Mouse (Mus musculus): ENCODE data around the gene 9030025P20Rik. TPM values are rescaled to one million over a fixed set of nuclear protein-coding genes. Genes with fewer than 3 reads are reported as not detected.
"Not testable (repeated sequence)": the region's sequence is repeated elsewhere in the genome, so short reads cannot be mapped to it uniquely, and the experiment has no call there.

The 9030025P20Rik gene
- polyA plus RNA-seq, 1 experiment: 5.7 TPM

DNA sequence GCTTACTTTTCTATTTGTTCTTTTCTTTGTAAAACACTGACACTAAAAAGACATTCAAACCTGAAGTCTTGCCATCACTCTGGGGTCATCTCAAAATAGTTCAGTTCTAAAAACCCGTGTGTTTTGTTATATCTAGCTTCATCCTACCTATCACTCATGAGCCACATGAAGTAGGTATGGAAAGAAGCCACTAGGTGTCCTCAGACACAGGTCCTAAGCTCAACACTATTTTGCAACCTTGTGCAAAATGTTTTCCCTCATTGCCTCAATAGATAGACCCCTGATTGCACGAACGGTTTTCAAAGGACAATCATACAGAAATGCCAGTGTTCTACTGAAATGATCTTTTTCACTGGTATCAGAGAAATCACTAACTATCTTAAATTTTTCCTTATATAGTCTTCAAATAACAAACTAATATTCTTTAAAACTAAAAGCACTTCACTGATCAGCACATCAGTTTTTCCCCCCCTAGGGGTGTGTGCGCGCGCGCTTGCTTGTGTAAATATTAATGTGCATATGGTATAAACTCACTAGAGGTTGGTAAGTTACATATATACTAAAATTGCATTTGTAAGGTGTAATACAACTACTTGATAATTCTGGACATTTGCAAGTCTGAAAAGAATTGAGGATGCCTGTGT, 428 bp upstream of the 9030025P20Rik start:
- DNase-seq (ENCODE audit: low read depth, low spot score): not testable (repeated sequence)
- WGBS: under 1% methylated on average over 4 of the region's 7 CpGs

DNA sequence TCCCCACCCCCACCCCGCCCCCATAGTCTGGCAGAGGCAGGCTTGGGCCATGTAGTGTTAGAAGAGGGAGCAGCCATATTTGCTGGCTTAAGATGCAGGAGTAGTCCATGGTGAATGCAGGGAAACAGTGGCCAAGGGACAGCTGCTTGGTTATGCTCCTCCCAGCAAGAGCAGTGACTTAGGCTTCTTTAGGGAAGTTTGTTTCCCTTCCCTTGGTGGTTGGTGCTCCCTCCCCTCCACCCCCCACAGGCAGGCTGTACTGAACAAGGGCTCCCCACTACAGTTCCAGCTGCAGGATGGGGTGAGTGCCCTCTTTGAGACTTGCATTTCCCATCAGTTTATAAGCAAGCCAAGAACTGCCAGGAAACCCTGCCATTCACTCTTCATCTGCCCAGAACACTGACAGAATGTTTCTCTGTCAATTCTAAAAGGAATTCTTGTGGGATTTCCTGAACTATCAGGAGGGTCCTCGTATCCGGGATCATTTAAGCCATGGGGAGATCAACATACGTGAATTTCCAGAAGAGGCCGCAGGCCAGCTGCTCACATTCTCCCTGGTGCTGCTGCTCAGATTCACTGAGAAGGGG, 11.9 kb downstream of the 9030025P20Rik start:
- WGBS: 79% methylated on average over 4 of the region's 5 CpGs
- not testable (repeated sequence) for DNase-seq (ENCODE audit: low read depth, low spot score)

DNA sequence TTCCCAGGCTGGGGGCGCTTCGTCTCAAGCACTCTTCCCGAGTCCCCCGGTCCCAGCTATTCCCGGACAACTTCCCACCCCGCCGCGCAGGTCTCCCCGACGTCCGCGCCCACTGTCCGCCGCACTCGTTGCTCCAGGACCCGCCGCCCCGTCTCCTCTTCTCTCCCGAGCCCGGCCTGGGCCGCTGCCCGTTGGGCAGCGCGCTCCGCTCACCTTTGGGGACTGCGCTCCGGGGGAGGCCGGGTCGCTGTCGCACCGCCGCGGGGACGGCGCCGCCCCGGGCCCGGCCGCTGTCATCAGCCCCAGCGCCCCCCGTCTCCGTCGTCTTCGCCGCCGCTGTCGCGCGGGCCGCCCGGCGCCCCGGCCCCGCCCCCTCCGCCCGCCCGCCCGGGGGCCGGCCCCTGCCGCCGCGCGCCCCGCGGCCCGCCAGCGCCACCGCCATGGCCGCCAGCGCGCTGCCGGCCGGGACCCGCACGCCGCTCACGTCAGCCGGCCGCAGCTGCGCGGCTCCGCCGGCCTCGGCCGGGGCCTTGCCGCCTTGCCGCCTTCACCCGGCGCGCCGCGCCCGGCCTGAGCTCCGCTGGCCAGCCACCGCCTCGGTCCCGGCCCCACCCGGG, 14.4 kb downstream of the 9030025P20Rik start:
- not testable (repeated sequence) for DNase-seq (ENCODE audit: low read depth, low spot score)
- WGBS: no CpG with 5 or more reads among the region's 98 CpGs

DNA sequence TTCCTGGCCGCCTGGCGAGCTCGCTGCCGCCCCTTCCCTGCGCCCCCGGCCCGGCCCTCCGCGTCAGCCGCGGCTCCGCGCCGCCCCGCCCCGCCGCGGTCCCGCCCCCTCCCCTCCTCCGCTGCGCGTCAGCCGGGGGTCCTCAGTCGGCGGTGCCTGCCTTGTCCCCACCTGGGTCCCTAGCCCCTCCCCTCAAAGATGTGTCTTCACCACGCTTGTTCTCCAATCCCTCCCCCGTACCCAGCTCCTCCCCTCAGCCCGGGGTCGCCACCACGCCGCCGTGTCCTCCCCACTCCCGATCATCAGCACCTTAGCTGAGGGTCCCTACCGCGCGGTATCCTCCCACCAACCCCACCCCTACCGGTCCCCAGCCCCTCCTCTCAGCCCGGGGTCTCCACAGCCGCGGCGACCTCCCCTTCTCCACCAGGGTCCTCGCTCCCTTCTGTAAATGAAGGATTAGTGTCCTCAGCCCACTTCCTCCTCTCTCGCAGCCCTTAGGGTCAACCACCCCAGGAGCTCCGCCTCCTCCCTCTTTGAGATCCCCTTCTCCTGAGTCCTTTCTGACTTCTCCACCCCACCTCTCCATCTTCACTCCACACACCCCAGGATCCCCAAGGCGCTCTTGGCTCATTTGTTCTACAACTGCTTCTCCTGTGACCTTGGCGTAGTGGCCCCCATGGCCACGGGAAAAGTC, 15.0 kb downstream of the 9030025P20Rik start:
- DNase-seq (ENCODE audit: low read depth, low spot score): not testable (repeated sequence)
- no CpG with 5 or more reads among the region's 47 CpGs for WGBS

DNA sequence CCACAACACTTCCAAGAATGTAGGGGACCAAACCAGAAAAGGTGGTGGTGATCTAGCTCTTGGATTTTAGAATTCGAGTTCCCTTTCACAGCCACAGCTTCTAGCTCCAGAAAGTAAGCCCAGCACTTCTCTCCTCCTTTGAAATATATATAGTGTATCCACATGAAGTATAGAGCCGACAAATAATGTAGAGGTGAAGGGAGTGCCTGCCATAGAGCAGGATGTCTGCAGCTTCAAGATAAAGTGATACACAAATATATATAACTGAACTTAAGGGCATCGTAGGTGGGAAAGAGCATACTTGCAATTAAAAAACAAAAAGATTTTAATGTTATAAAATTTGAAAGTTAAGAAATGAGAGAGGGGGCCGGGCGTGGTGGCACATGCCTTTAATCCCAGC, 15.9 kb downstream of the 9030025P20Rik start:
- not testable (repeated sequence) for DNase-seq (ENCODE audit: low read depth, low spot score)
- no CpG with 5 or more reads among the region's 5 CpGs for WGBS

DNA sequence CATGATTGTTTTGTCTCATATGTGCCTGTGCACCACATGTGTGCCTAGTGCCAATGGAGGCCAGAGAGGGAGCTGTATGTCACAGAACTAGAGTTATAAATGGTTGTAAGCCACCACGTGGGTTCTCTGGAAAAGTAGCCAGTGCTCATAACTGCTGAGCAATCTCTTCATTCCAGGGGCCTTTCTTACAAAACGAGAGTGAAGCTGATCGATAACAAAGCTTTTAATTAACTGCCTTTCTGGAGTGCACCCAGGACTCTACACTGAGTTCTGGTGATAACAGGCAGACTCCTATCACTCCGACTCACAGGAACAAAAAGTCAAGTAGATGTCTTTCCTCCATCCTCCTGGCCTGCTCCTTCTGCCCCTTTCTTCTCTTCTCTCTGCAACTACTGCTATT, 21.8 kb downstream of the 9030025P20Rik start:
- no CpG with 5 or more reads among the region's 4 CpGs for WGBS
- not testable (repeated sequence) for DNase-seq (ENCODE audit: low read depth, low spot score)

DNA sequence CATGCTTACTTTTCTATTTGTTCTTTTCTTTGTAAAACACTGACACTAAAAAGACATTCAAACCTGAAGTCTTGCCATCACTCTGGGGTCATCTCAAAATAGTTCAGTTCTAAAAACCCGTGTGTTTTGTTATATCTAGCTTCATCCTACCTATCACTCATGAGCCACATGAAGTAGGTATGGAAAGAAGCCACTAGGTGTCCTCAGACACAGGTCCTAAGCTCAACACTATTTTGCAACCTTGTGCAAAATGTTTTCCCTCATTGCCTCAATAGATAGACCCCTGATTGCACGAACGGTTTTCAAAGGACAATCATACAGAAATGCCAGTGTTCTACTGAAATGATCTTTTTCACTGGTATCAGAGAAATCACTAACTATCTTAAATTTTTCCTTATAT, 30.8 kb downstream of the 9030025P20Rik start:
- no CpG with 5 or more reads among the region's 3 CpGs for WGBS
- DNase-seq (ENCODE audit: low read depth, low spot score): not testable (repeated sequence)

DNA sequence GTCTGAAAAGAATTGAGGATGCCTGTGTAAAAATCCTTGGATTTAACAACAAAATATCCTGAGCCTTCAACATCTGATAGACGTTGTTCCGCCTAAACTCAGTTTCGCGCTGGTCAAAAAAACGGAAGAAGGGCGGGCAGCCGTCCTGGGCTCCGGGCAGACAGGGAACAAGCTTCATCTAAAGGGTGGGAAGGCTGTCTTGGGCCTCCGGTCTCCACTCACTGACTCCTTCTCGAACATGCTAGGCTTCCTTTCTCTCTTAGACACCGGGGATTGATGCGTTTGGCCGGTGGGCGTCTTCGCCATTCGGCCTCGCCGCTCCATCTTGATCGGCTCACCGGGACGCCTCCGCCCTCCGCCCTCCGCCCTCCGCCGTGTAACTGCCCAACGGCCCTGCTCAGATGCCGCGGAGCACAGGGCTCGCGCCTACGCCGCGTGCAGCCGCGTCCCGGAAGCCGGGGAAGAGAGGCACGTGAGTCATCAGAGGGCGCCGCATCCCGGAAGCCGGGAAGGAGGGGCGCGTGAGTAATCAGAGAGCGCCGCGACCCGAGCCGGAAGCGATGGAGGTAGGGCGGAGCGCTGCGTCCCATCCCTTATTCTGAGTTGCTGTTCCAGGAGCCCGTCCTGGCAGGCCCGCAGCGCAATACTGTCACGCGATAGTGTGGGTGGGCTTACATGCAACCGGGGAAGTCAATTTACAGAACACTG, 31.6 kb downstream of the 9030025P20Rik start, which contains the start of gene Gm3435:
Gene Gm3435 (plus strand): TSS at position 471 of the 708 bp plus-strand sequence.
- no CpG with 5 or more reads among the region's 60 CpGs for WGBS
- not testable (repeated sequence) for DNase-seq (ENCODE audit: low read depth, low spot score)

DNA sequence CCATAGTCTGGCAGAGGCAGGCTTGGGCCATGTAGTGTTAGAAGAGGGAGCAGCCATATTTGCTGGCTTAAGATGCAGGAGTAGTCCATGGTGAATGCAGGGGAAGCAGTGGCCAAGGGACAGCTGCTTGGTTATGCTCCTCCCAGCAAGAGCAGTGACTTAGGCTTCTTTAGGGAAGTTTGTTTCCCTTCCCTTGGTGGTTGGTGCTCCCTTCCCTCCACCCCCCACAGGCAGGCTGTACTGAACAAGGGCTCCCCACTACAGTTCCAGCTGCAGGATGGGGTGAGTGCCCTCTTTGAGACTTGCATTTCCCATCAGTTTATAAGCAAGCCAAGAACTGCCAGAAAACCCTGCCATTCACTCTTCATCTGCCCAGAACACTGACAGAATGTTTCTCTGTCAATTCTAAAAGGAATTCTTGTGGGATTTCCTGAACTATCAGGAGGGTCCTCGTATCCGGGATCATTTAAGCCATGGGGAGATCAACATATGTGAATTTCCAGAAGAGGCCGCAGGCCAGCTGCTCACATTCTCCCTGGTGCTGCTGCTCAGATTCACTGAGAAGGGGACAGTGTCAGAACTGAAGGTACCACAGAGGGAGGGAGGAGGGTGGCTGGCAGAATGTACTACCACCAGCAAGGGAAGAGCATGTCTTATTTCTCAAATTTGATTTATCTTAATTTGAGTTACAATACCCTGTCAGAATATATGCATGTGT, 43.4 kb downstream of the 9030025P20Rik start:
- 82% methylated on average over 3 of the region's 3 CpGs for WGBS
- not testable (repeated sequence) for DNase-seq (ENCODE audit: low read depth, low spot score)

DNA sequence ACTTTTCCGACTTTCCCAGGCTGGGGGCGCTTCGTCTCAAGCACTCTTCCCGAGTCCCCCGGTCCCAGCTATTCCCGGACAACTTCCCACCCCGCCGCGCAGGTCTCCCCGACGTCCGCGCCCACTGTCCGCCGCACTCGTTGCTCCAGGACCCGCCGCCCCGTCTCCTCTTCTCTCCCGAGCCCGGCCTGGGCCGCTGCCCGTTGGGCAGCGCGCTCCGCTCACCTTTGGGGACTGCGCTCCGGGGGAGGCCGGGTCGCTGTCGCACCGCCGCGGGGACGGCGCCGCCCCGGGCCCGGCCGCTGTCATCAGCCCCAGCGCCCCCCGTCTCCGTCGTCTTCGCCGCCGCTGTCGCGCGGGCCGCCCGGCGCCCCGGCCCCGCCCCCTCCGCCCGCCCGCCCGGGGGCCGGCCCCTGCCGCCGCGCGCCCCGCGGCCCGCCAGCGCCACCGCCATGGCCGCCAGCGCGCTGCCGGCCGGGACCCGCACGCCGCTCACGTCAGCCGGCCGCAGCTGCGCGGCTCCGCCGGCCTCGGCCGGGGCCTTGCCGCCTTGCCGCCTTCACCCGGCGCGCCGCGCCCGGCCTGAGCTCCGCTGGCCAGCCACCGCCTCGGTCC, 45.7 kb downstream of the 9030025P20Rik start:
- no CpG with 5 or more reads among the region's 97 CpGs for WGBS
- not testable (repeated sequence) for DNase-seq (ENCODE audit: low read depth, low spot score)

DNA sequence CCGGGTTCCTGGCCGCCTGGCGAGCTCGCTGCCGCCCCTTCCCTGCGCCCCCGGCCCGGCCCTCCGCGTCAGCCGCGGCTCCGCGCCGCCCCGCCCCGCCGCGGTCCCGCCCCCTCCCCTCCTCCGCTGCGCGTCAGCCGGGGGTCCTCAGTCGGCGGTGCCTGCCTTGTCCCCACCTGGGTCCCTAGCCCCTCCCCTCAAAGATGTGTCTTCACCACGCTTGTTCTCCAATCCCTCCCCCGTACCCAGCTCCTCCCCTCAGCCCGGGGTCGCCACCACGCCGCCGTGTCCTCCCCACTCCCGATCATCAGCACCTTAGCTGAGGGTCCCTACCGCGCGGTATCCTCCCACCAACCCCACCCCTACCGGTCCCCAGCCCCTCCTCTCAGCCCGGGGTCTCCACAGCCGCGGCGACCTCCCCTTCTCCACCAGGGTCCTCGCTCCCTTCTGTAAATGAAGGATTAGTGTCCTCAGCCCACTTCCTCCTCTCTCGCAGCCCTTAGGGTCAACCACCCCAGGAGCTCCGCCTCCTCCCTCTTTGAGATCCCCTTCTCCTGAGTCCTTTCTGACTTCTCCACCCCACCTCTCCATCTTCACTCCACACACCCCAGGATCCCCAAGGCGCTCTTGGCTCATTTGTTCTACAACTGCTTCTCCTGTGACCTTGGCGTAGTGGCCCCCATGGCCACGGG, 46.4 kb downstream of the 9030025P20Rik start:
- WGBS: no CpG with 5 or more reads among the region's 48 CpGs
- not testable (repeated sequence) for DNase-seq (ENCODE audit: low read depth, low spot score)

DNA sequence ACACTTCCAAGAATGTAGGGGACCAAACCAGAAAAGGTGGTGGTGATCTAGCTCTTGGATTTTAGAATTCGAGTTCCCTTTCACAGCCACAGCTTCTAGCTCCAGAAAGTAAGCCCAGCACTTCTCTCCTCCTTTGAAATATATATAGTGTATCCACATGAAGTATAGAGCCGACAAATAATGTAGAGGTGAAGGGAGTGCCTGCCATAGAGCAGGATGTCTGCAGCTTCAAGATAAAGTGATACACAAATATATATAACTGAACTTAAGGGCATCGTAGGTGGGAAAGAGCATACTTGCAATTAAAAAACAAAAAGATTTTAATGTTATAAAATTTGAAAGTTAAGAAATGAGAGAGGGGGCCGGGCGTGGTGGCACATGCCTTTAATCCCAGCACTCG, 47.2 kb downstream of the 9030025P20Rik start:
- not testable (repeated sequence) for DNase-seq (ENCODE audit: low read depth, low spot score)
- WGBS: no CpG with 5 or more reads among the region's 6 CpGs

DNA sequence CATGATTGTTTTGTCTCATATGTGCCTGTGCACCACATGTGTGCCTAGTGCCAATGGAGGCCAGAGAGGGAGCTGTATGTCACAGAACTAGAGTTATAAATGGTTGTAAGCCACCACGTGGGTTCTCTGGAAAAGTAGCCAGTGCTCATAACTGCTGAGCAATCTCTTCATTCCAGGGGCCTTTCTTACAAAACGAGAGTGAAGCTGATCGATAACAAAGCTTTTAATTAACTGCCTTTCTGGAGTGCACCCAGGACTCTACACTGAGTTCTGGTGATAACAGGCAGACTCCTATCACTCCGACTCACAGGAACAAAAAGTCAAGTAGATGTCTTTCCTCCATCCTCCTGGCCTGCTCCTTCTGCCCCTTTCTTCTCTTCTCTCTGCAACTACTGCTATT, 53.1 kb downstream of the 9030025P20Rik start:
- not testable (repeated sequence) for DNase-seq (ENCODE audit: low read depth, low spot score)
- no CpG with 5 or more reads among the region's 4 CpGs for WGBS

DNA sequence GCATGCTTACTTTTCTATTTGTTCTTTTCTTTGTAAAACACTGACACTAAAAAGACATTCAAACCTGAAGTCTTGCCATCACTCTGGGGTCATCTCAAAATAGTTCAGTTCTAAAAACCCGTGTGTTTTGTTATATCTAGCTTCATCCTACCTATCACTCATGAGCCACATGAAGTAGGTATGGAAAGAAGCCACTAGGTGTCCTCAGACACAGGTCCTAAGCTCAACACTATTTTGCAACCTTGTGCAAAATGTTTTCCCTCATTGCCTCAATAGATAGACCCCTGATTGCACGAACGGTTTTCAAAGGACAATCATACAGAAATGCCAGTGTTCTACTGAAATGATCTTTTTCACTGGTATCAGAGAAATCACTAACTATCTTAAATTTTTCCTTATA, 62.2 kb downstream of the 9030025P20Rik start:
- not testable (repeated sequence) for DNase-seq (ENCODE audit: low read depth, low spot score)
- no CpG with 5 or more reads among the region's 3 CpGs for WGBS
